Mouse (Mus musculus) kidney, adult 11 months (tissue): Measurements from ENCODE around the gene Pla2g2d.

Experiments
- DNase-seq: peaks from one replicate; pipeline ENCODE4 v3.0.0; 2022

The Pla2g2d gene

DNA sequence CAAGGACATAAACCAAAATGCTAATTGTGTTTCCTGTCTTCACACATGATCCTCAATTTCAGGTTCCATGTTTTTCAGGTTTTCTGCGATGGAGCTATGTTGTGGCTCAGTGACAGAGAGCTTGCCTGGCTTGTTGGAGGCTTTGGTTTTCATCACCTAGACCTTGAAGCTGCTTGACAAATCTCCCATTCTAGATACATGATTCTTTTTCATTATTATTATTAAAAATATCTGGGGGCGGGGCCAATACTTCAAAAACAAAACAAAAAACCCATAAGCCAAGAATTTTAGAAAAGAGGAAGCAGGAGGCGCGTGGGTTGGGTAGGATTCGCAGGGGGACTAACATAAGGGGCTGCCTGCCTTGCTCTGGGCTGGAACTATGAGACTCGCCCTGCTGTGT, at the start of gene Pla2g2d:
TSS of gene Pla2g2d (plus strand) at position 301 of the 400 bp plus-strand sequence.
- no peak for DNase-seq

GRCm38 (mm10) chr4:138725751-138726150, 49.8 kb upstream of the Pla2g2d start:
- peak; percentile 44 for DNase-seq

- peak; percentile 89 for DNase-seq
Observed at GRCm38 (mm10) chr4:138729018-138729703, 46.4 kb upstream of the Pla2g2d start.

GRCm38 (mm10) chr4:138734105-138734504, 41.4 kb upstream of the Pla2g2d start:
- DNase-seq, result peak; percentile 48

- DNase-seq, result no peak
Observed at GRCm38 (mm10) chr4:138734863-138735262, 40.7 kb upstream of the Pla2g2d start.

GRCm38 (mm10) chr4:138737031-138737430, 38.5 kb upstream of the Pla2g2d start, which contains the start of gene Ubxn10:
Gene Ubxn10 (minus strand): TSS chr4:138737167.
- DNase-seq, result no peak

- no peak for DNase-seq
Observed at GRCm38 (mm10) chr4:138739136-138739851, 36.2 kb upstream of the Pla2g2d start.

DNA sequence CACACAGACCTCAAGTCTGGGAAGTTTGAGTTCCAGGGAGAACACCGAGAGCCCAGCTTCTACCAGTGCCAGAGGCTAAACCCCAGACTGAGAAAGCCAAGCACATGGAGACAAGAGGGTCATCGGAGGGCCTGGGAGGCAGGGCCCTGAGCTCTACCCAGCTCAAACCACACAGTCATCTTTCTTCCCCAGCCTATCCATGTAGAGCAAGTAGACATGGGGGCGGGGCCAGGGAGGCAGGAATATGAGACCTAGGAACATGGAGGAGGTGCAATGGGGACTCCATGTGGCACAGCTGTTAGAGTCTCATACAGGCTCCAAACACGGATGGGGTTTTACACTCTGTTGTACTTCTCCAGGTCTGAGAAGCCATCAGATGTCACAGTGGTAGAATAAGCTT, 29.7 kb upstream of the Pla2g2d start:
- DNase-seq, result peak; percentile 40

- DNase-seq, result no peak
Observed at GRCm38 (mm10) chr4:138746866-138747265, 28.7 kb upstream of the Pla2g2d start.

DNA sequence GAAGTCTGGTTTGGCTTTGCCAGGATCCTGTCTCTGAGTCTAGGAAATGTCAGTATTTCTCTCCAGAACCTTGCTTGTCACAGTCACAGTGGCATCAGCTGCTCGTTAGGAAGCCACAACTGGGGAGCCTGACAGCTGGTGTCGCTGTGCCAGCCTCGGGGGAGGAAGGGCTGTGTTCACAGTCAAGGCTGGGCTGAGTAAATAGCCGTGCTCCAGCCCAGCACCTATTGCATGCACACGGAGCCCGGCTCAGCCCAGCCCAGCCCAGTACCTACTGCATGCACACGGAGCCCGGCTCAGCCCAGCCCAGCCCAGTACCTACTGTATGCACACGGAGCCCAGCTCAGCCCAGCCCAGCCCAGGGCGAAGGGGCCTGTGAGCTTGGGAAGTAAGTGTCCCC, 27.7 kb upstream of the Pla2g2d start:
- no peak for DNase-seq

DNA sequence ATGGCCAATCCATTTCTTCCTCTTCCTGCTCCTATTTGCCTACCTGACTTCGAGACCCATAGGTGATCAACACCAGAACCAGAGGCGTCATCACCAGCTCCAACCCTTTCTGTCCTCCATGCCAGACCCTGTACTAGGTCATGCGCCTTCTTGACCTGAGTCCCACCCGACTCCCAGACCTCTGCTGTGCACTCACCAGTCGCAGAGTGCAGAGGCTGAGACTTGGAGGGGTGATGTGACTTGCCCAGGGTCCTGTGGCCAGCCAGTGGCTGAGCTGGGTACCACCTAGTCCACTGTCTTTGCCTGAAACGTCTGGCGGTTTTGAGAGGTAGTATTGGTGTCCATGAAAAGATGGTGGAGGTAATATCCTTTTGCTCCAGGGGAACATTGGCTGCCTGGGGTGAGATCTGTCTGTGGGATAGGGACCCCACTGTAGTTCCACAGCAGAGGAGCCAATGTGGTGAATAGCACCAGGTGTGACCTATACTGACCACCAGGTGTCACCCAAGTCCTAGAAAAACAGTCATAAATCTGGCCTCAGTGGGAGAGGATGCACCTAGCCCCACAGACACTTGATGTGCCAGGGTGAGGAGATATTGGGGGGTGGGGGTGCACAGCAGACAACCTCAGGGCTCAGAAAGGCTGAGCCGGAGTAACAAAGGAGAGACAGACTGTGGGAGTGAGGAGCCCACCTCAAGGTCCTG, 27.0 kb upstream of the Pla2g2d start:
- peak; percentile 18 for DNase-seq

DNA sequence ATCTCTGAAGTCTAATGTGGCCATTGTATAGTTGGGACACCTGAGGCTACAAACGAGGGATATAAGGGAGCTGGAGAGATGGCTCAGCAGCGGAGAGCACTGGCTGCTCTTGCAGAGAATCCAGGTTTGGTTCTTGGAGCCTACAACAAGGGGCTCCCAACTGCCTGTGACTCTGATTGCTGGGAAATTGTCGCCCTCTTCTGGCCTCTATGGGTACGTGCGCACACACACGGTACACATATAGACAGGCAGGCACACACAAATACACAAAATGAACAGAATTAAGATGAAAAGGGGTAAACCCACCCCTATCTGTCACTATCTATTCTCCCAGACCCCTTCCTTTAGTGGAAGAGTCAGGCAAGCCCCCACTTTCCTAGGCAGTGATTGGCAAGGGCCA, 22.9 kb upstream of the Pla2g2d start:
- DNase-seq, result no peak

GRCm38 (mm10) chr4:138753608-138754007, 21.9 kb upstream of the Pla2g2d start:
- no peak for DNase-seq

DNA sequence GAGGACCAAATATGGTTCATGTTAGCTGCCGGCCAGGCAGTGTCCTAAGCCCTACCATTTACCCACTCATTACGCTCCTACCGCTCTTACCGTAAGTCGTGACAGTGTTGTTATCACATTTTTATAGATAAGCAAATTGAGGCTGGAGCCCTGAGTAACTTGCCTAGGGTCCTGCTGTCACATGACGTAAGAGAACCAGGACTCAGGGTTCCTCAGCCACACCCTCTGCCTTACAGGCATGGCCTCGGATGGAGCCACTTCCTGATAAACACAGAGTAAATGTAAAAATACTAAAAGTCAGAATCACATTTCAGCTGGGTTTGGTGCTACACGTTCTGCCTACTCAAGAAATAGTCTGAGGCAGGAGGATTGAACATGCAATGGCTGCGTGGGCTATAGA, 21.1 kb upstream of the Pla2g2d start:
- no peak for DNase-seq

- DNase-seq, result no peak
Observed at GRCm38 (mm10) chr4:138755439-138755838, 20.1 kb upstream of the Pla2g2d start.

GRCm38 (mm10) chr4:138755983-138756382, 19.6 kb upstream of the Pla2g2d start:
- DNase-seq, result no peak

DNA sequence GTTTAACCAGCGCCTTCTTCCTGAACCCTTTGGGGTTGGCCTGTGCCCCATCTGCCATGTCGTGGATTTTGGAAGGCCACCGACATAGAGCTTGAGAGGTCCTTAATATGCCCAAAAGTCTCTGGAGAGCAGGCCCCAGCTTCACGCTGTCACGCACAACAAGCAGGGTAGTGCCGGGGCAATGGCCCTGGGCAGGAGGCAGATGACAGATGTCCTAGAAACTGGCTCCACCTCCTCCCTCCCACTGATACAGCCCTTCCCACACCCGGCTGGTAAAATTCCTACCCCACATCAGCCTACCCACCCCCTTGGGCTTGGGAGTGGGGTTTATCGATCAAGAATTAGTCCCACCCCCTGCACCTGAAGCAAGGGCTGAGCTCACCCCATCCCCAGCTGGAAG, 18.1 kb upstream of the Pla2g2d start, which contains the start of gene Pla2g2f:
TSS of gene Pla2g2f (minus strand) at position 211 of the 400 bp plus-strand sequence.
- no peak for DNase-seq

GRCm38 (mm10) chr4:138762266-138762665, 13.3 kb upstream of the Pla2g2d start:
- DNase-seq, result no peak

DNA sequence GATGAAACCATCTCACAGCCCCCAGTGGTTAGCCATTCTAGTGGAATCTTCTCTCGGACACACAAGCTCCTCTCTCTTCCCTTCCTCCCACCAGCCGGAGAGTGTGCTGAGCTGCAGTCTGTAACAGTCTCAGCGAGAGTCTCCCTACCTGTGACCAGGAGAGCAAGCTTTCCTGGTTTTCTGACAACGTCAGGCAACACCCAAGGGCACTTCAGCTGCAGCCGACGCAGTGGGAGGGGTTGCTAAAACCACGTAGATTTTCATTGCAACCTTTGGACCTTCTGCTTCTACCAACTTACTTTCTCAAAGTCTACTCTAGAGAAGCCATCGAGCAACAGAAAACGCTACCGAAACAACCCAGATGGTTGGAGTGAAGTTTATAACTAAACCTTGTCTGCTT, 3.6 kb upstream of the Pla2g2d start:
- DNase-seq, result peak; percentile 19

GRCm38 (mm10) chr4:138772386-138772785, 3.1 kb upstream of the Pla2g2d start:
- DNase-seq, result no peak

GRCm38 (mm10) chr4:138777417-138778407, 2.2 kb downstream of the Pla2g2d start:
- DNase-seq, result no peak

- no peak for DNase-seq
Observed at GRCm38 (mm10) chr4:138780300-138780699, 4.8 kb downstream of the Pla2g2d start.
